Mouse (Mus musculus) ES-E14 (cell line): Measurements from ENCODE around the gene Morc1.

Experiments used
- CHD2 ChIP-seq: IDR thresholded peaks from 2 replicates; pipeline ENCODE4 v1.6.1; 2014; ENCODE audit warnings: mild to moderate bottlenecking, low read depth, low read length, inconsistent platforms
- HCFC1 ChIP-seq: IDR thresholded peaks from 2 replicates; pipeline ENCODE4 v1.6.1; 2012; ENCODE audit warnings: low read length, inconsistent platforms, borderline replicate concordance; ENCODE audit not compliant: insufficient read depth
- ZC3H11A ChIP-seq: IDR thresholded peaks from 2 replicates; pipeline ENCODE4 v1.6.1; 2012; ENCODE audit warnings: low read depth, mild to moderate bottlenecking, inconsistent platforms, low read length, borderline replicate concordance
- ZNF384 ChIP-seq: IDR thresholded peaks from 2 replicates; pipeline ENCODE4 v1.6.1; 2012; ENCODE audit warnings: low read depth, low read length, inconsistent platforms

- no peak for TF ChIP-seq CHD2
- TF ChIP-seq ZNF384: no peak
- no peak for TF ChIP-seq HCFC1
- TF ChIP-seq ZC3H11A: no peak
Measured at GRCm38 (mm10) chr16:48613783-48614182, 182.7 kb downstream of the Morc1 start.
